Mouse (Mus musculus) midbrain, embryonic 12.5 days (tissue): Measurements from ENCODE around the gene Gm45785. TPM values are rescaled to one million over a fixed set of nuclear protein-coding genes. Genes with fewer than 3 reads are reported as not detected.

Experiments used
- ATAC-seq: fragments of 200-750 bp; cut with Nextera tagmentation; 2 replicates; pipeline ENCODE4 v1.8.0; 2017; ENCODE audit warnings: low read depth, moderate TSS enrichment, moderate library complexity; ENCODE audit not compliant: low FRiP score
- H3K27ac ChIP-seq: fragments of 300-500 bp; sonication (generic); replicated peaks from 2 replicates; pipeline ENCODE4 v1.5.1; 2016; ENCODE audit warnings: mild to moderate bottlenecking
- H3K27me3 ChIP-seq: fragments of 300-500 bp; sonication (generic); 2 replicates; pipeline ENCODE4 v1.6.1; 2016; ENCODE audit warnings: mild to moderate bottlenecking
- H3K36me3 ChIP-seq: fragments of 300-500 bp; sonication (generic); 2 replicates; pipeline ENCODE4 v1.6.1; 2016
- H3K4me1 ChIP-seq: fragments of 300-500 bp; sonication (generic); 2 replicates; pipeline ENCODE4 v1.6.1; 2016
- H3K4me2 ChIP-seq: fragments of 300-500 bp; sonication (generic); replicated peaks from 2 replicates; pipeline ENCODE4 v1.6.1; 2016; ENCODE audit warnings: mild to moderate bottlenecking, moderate library complexity
- H3K4me3 ChIP-seq: fragments of 300-500 bp; sonication (generic); 2 replicates; pipeline ENCODE4 v1.5.1; 2016; ENCODE audit warnings: mild to moderate bottlenecking
- H3K9ac ChIP-seq: fragments of 300-500 bp; sonication (generic); replicated peaks from 2 replicates; pipeline ENCODE4 v1.6.1; 2016; ENCODE audit warnings: mild to moderate bottlenecking, moderate library complexity
- H3K9me3 ChIP-seq: fragments of 300-500 bp; sonication (generic); 2 replicates; pipeline ENCODE4 v1.6.1; 2016; ENCODE audit warnings: mild to moderate bottlenecking
- WGBS: fragments of 180-500 bp; shearing (Covaris S2); methylation state at CpG from one replicate; pipeline ENCODE4 v1.1.7; 2016; 5-methylcytosine and 5-hydroxymethylcytosine counted together
- polyA plus RNA-seq: library from polyadenylated mRNA; unstranded; fragments of >200 nt; fragmentation: Nextera tagmentation; extraction: Ambion mirVana; gene quantifications from 2 replicates; pipeline ENCODE4 v1.2.1, GENCODE M21; 2016

Gm45785 gene
- polyA plus RNA-seq, 1 experiment from 2014 or later: 0.20 TPM

GRCm38 (mm10) chr7:140881696-140882468, 25.8 kb upstream of the Gm45785 start, which contains the start of the genes Psmd13 and Sirt3:
Gene Psmd13 (plus strand): TSS chr7:140881968.
Gene Sirt3 (minus strand): TSS chr7:140882309.
- Histone ChIP-seq H3K36me3 (peaks cover 19% of the 10 kb centered on the region), H3K4me3 (peak within 1 kb of the TSS; percentile 94), H3K4me1 (peaks cover 17% of the 10 kb centered on the region), H3K9ac (peak within 1 kb of the TSS; percentile 92), H3K9me3 (no peaks in the 10 kb centered on the region), H3K27ac (peak within 1 kb of the TSS; percentile 86), H3K4me2 (peak within 1 kb of the TSS; percentile 77), H3K27me3 (no peaks in the 10 kb centered on the region)
- WGBS: under 1% methylated on average over 58 of the region's 59 CpGs
- peak; percentile 95 for ATAC-seq

- H3K9ac ChIP-seq: peak overlapping the region; percentile 92; the same call in 1 of the 2 replicates
- H3K9me3 ChIP-seq: no peaks in the 10 kb centered on the region
- peak overlapping the region; percentile 77 for H3K4me2 ChIP-seq
- peaks cover 17% of the 10 kb centered on the region for H3K4me1 ChIP-seq
- no peak overlapping the region for H3K27ac ChIP-seq
- WGBS: 34% methylated on average over 8 of the region's 8 CpGs
- peaks cover 19% of the 10 kb centered on the region for H3K36me3 ChIP-seq
- no peak for ATAC-seq
- peak overlapping the region; percentile 94 for H3K4me3 ChIP-seq
- no peaks in the 10 kb centered on the region for H3K27me3 ChIP-seq
These were observed 24.9 kb upstream of the Gm45785 start for GRCm38 (mm10) chr7:140880865-140881515.

- no peaks in the 10 kb centered on the region for H3K27me3 ChIP-seq
- H3K4me3 ChIP-seq: no peak overlapping the region
- H3K9ac ChIP-seq: no peak overlapping the region
- no peak overlapping the region for H3K27ac ChIP-seq
- 87% methylated on average over 3 of the region's 3 CpGs for WGBS
- H3K4me2 ChIP-seq: no peak overlapping the region
- H3K36me3 ChIP-seq: peaks cover 19% of the 10 kb centered on the region
- no peak for ATAC-seq
- peaks cover 17% of the 10 kb centered on the region for H3K4me1 ChIP-seq
- no peaks in the 10 kb centered on the region for H3K9me3 ChIP-seq
These were observed 24.3 kb upstream of the Gm45785 start for GRCm38 (mm10) chr7:140880419-140880818.

GRCm38 (mm10) chr7:140879355-140879754, 23.2 kb upstream of the Gm45785 start:
- no peak overlapping the region for H3K27ac ChIP-seq
- peaks cover 23% of the 10 kb centered on the region; the same call in 1 of the 2 replicates for H3K36me3 ChIP-seq
- H3K27me3 ChIP-seq: no peaks in the 10 kb centered on the region
- no peak for ATAC-seq
- H3K9me3 ChIP-seq: no peaks in the 10 kb centered on the region
- peaks cover 17% of the 10 kb centered on the region for H3K4me1 ChIP-seq
- H3K4me2 ChIP-seq: no peak overlapping the region
- no peak overlapping the region for H3K4me3 ChIP-seq
- WGBS: 89% methylated on average over 7 of the region's 7 CpGs
- H3K9ac ChIP-seq: no peak overlapping the region

- H3K36me3 ChIP-seq: peaks cover 23% of the 10 kb centered on the region; the same call in 1 of the 2 replicates
- H3K4me3 ChIP-seq: no peak overlapping the region
- 88% methylated on average over 6 of the region's 6 CpGs for WGBS
- H3K27me3 ChIP-seq: no peaks in the 10 kb centered on the region
- H3K9me3 ChIP-seq: no peaks in the 10 kb centered on the region
- no peak for ATAC-seq
- no peak overlapping the region for H3K4me2 ChIP-seq
- no peak overlapping the region for H3K9ac ChIP-seq
- H3K4me1 ChIP-seq: peaks cover 6% of the 10 kb centered on the region
- no peak overlapping the region for H3K27ac ChIP-seq
These were observed 21.2 kb upstream of the Gm45785 start for GRCm38 (mm10) chr7:140877364-140877763.

- no peak for ATAC-seq
- Histone ChIP-seq H3K27ac (no peak overlapping the region), H3K4me3 (no peak overlapping the region), H3K4me2 (no peak overlapping the region), H3K9ac (no peak overlapping the region), H3K9me3 (no peaks in the 10 kb centered on the region), H3K36me3 (peaks cover 23% of the 10 kb centered on the region; the same call in 1 of the 2 replicates), H3K27me3 (no peaks in the 10 kb centered on the region), H3K4me1 (no peaks in the 10 kb centered on the region)
- 94% methylated on average over 4 of the region's 4 CpGs for WGBS
These were observed 18.1 kb upstream of the Gm45785 start for GRCm38 (mm10) chr7:140874224-140874623.

GRCm38 (mm10) chr7:140864761-140865160, 8.6 kb upstream of the Gm45785 start:
- ATAC-seq: no peak
- Histone ChIP-seq H3K36me3 (peaks cover 70% of the 10 kb centered on the region), H3K4me1 (0 out of 2 replicates have a peak, but pooled peaks cover 2% of the 10 kb centered on the region), H3K4me3 (no peak overlapping the region), H3K9me3 (no peaks in the 10 kb centered on the region), H3K9ac (no peak overlapping the region), H3K27ac (no peak overlapping the region), H3K27me3 (no peaks in the 10 kb centered on the region), H3K4me2 (no peak overlapping the region)
- WGBS: 89% methylated on average over 12 of the region's 12 CpGs

GRCm38 (mm10) chr7:140860728-140861127, 4.6 kb upstream of the Gm45785 start:
- Histone ChIP-seq H3K27ac (no peak overlapping the region), H3K36me3 (peaks cover 69% of the 10 kb centered on the region), H3K4me1 (peaks cover 22% of the 10 kb centered on the region), H3K4me3 (no peak overlapping the region), H3K4me2 (no peak overlapping the region), H3K27me3 (no peaks in the 10 kb centered on the region), H3K9me3 (no peaks in the 10 kb centered on the region), H3K9ac (no peak overlapping the region)
- 91% methylated on average over 5 of the region's 5 CpGs for WGBS
- ATAC-seq: no peak

GRCm38 (mm10) chr7:140859997-140860396, 3.9 kb upstream of the Gm45785 start:
- no peak overlapping the region for H3K4me3 ChIP-seq
- WGBS: 69% methylated on average over 6 of the region's 6 CpGs
- no peaks in the 10 kb centered on the region for H3K27me3 ChIP-seq
- no peaks in the 10 kb centered on the region for H3K9me3 ChIP-seq
- peaks cover 66% of the 10 kb centered on the region for H3K36me3 ChIP-seq
- H3K9ac ChIP-seq: no peak overlapping the region
- H3K27ac ChIP-seq: no peak overlapping the region
- H3K4me2 ChIP-seq: no peak overlapping the region
- no peak for ATAC-seq
- H3K4me1 ChIP-seq: peaks cover 30% of the 10 kb centered on the region

- Histone ChIP-seq H3K4me1 (peaks cover 32% of the 10 kb centered on the region), H3K27ac (no peak overlapping the region), H3K36me3 (peaks cover 64% of the 10 kb centered on the region), H3K4me2 (peak overlapping the region; percentile 99), H3K27me3 (no peaks in the 10 kb centered on the region), H3K9ac (peak overlapping the region; percentile 93), H3K9me3 (no peaks in the 10 kb centered on the region), H3K4me3 (peak overlapping the region; percentile 81)
- no peak for ATAC-seq
- WGBS: 93% methylated on average over 8 of the region's 8 CpGs
These were observed 2.6 kb upstream of the Gm45785 start for GRCm38 (mm10) chr7:140858746-140859145.

- peaks cover 32% of the 10 kb centered on the region for H3K4me1 ChIP-seq
- 42% methylated on average over 40 of the region's 40 CpGs for WGBS
- H3K9ac ChIP-seq: peak within 1 kb of the TSS; percentile 93
- peak within 1 kb of the TSS; percentile 81 for H3K4me3 ChIP-seq
- H3K4me2 ChIP-seq: peak within 1 kb of the TSS; percentile 99
- peak within 1 kb of the TSS; percentile 90 for H3K27ac ChIP-seq
- peak; percentile 48 for ATAC-seq
- no peaks in the 10 kb centered on the region for H3K27me3 ChIP-seq
- no peaks in the 10 kb centered on the region for H3K9me3 ChIP-seq
- H3K36me3 ChIP-seq: peaks cover 64% of the 10 kb centered on the region
These were observed 1.7 kb upstream of the Gm45785 start, which contains the start of gene Bet1l for GRCm38 (mm10) chr7:140857550-140858505. Gene Bet1l (minus strand): TSS chr7:140857577.
